Comparison of ENCODE assay signal across 24 mouse cellular contexts in the genomic region with DNA sequence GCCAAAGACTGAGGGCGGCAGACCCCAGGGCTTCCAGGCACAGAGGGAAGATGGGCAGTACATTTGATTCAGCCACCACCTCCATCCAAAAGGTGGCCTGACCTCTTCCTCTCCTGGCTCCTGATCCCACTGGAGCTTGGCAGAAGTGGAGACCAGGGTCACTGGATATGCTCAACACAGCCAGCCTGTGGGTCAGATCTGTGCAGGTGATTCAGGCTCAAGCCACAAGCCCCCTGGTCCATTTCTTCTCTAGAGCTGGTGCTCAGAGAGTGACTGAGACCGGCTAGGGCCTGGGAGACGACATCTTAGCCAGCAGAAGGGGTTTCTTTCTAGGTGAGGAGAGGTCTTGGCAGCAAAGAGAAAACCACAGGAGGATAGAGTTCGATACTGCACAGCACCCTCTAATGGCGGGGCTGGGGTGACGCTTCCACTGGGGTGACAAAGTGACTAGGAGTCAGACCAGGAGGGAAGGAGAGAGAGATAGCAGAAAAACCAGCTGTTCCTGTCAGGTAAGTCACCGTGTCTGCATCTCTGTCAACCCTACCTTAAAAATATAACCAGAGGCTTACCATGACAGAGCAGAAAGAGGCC. TPM values are rescaled to one million over a fixed set of nuclear protein-coding genes. Genes with fewer than 3 reads are reported as not detected.
DNase-seq lines count a peak whose midpoint lies in the region; ATAC-seq and TF ChIP-seq lines count a peak whose summit lies in the region.
"Had no signal": no experiment of that assay in that cellular context is flagged by ENCODE, and none has a peak within 500 bp of the region (broad histone marks: within the 10 kb centered on the region; RNA-seq: fewer than 3 reads in every experiment).

No protein-coding gene starts in this region.

- H3K27me3 ChIP-seq in kidney, postnatal 0 days (ENCODE audit: insufficient read depth, low read length) = no peaks in the 10 kb centered on the region
- no peaks in the 10 kb centered on the region for H3K27me3 ChIP-seq in thymus, adult 2 months (ENCODE audit: control insufficient read depth, insufficient read depth, low read length)
- no peaks in the 10 kb centered on the region for H3K27me3 ChIP-seq in hindbrain, embryonic 11.5 days (ENCODE audit: control insufficient read depth, insufficient read depth, low read length)
- H3K27me3 ChIP-seq: embryonic facial prominence, embryonic 15.5 days; heart, embryonic 12.5 days; limb, embryonic 13.5 days; stomach, embryonic 15.5 days had no signal

- H3K4me3 ChIP-seq in kidney, postnatal 0 days (replicated peaks; ENCODE audit: low read depth, low read length) = no peak overlapping the region
- no peak overlapping the region for H3K4me3 ChIP-seq in thymus, adult 2 months (ENCODE audit: control insufficient read depth, insufficient read depth, low read length)
- H3K4me3 ChIP-seq in bone marrow, adult 2 months (replicated peaks; ENCODE audit: control insufficient read depth, low read depth, low read length) = no peak overlapping the region
- no peak overlapping the region for H3K4me3 ChIP-seq in hindbrain, embryonic 11.5 days (ENCODE audit: low read depth, low read length)
- H3K4me3 ChIP-seq: embryonic facial prominence, embryonic 15.5 days; heart, embryonic 12.5 days; limb, embryonic 13.5 days; myocyte; stomach, embryonic 15.5 days had no signal

- 0 out of 2 replicates have a peak, but pooled peaks have one; percentile 10 for TF ChIP-seq CTCF in kidney, postnatal 0 days (IDR thresholded peaks at IDR 0.05; ENCODE audit: low read depth)
- TF ChIP-seq CTCF in thymus, adult 2 months (IDR thresholded peaks at IDR 0.05; ENCODE audit: borderline replicate concordance, control insufficient read depth, extremely low read depth, insufficient read depth, low read length, poor library complexity) = peak; percentile 21; the same call in 1 of the 2 replicates
- peak; percentile 34; the same call in 1 of the 2 replicates for TF ChIP-seq CTCF in bone marrow, adult 2 months (IDR thresholded peaks at IDR 0.05; ENCODE audit: control insufficient read depth, insufficient read depth, low read length)

- DNase-seq in kidney, postnatal 0 days (ENCODE audit: low spot score) = no peak
- DNase-seq in kidney, postnatal 25 days = no peak
- peak; percentile 19 for DNase-seq in thymus, adult 2 months
- no peak for DNase-seq in thymus, adult 18-20 months
- peak; percentile 50 for DNase-seq in naive thymus-derived CD4-positive, alpha-beta T cell, adult 2 months (ENCODE audit: low read depth)
- no peak for DNase-seq in hindbrain, embryonic 11.5 days (ENCODE audit: low spot score)
- DNase-seq in gastrocnemius, postnatal 25 days = no peak
- DNase-seq: adrenal gland, postnatal 25 days; cerebellum, adult 9-10 months; embryo, embryonic 11 days; gastrocnemius, postnatal 10 days; heart, postnatal 36 days; lung, embryonic 14.5 days; midbrain, embryonic 14.5 days; retina, postnatal 1 day had no signal

- no peaks in the 10 kb centered on the region for H3K36me3 ChIP-seq in kidney, postnatal 0 days (ENCODE audit: insufficient read depth, low read length)
- H3K36me3 ChIP-seq in thymus, adult 2 months (ENCODE audit: control insufficient read depth, insufficient read depth, low read length) = no peaks in the 10 kb centered on the region
- H3K36me3 ChIP-seq in hindbrain, embryonic 11.5 days (ENCODE audit: control insufficient read depth, insufficient read depth, low read length) = no peaks in the 10 kb centered on the region
- H3K36me3 ChIP-seq: embryonic facial prominence, embryonic 15.5 days; heart, embryonic 12.5 days; limb, embryonic 13.5 days; stomach, embryonic 15.5 days had no signal

- no peaks in the 10 kb centered on the region for H3K4me1 ChIP-seq in kidney, postnatal 0 days (replicated peaks; ENCODE audit: insufficient read depth, low read length)
- H3K4me1 ChIP-seq in thymus, adult 2 months (replicated peaks; ENCODE audit: control insufficient read depth, insufficient read depth, low read length) = no peaks in the 10 kb centered on the region
- H3K4me1 ChIP-seq in bone marrow, adult 2 months (ENCODE audit: control insufficient read depth, insufficient read depth, low read length) = no peaks in the 10 kb centered on the region
- H3K4me1 ChIP-seq in hindbrain, embryonic 11.5 days (replicated peaks; ENCODE audit: control insufficient read depth, insufficient read depth, low read length) = no peaks in the 10 kb centered on the region
- H3K4me1 ChIP-seq: embryonic facial prominence, embryonic 15.5 days; limb, embryonic 13.5 days; stomach, embryonic 15.5 days had no signal

- H3K9ac ChIP-seq in kidney, postnatal 0 days (ENCODE audit: low read depth, low read length) = no peak overlapping the region
- H3K9ac ChIP-seq in hindbrain, embryonic 11.5 days (ENCODE audit: low read depth, low read length) = no peak overlapping the region
- H3K9ac ChIP-seq: embryonic facial prominence, embryonic 15.5 days; heart, embryonic 12.5 days; limb, embryonic 13.5 days; lung, embryonic 14.5 days; stomach, embryonic 15.5 days had no signal

- H3K9me3 ChIP-seq in kidney, postnatal 0 days (replicated peaks; ENCODE audit: low read length) = no peaks in the 10 kb centered on the region
- H3K9me3 ChIP-seq in hindbrain, embryonic 11.5 days (ENCODE audit: control insufficient read depth, low read length) = no peaks in the 10 kb centered on the region
- H3K9me3 ChIP-seq: embryonic facial prominence, embryonic 15.5 days; heart, embryonic 12.5 days; limb, embryonic 13.5 days; stomach, embryonic 15.5 days had no signal

- no peak for TF ChIP-seq POLR2A in thymus, adult 2 months (IDR thresholded peaks at IDR 0.05; ENCODE audit: control insufficient read depth, extremely low read depth, insufficient read depth, low read length, poor library complexity)
- no peak for TF ChIP-seq POLR2A in bone marrow, adult 2 months (IDR thresholded peaks at IDR 0.05; ENCODE audit: borderline replicate concordance, control insufficient read depth, low read depth, low read length)

- WGBS in kidney, postnatal 0 days = 88% methylated on average over 7 of the region's 7 CpGs
- WGBS in thymus, adult 2 months = 77% methylated on average over 7 of the region's 7 CpGs
- WGBS in bone marrow, adult 2 months = 63% methylated on average over 7 of the region's 7 CpGs
- WGBS in hindbrain, embryonic 11.5 days = 85% methylated on average over 7 of the region's 7 CpGs

- no peak overlapping the region for H3K4me2 ChIP-seq in kidney, postnatal 0 days (ENCODE audit: low read length)
- H3K4me2 ChIP-seq in hindbrain, embryonic 11.5 days (replicated peaks; ENCODE audit: low read depth, low read length) = no peak overlapping the region
- H3K4me2 ChIP-seq: embryonic facial prominence, embryonic 15.5 days; heart, embryonic 12.5 days; limb, embryonic 13.5 days; lung, embryonic 14.5 days; stomach, embryonic 15.5 days had no signal

- no peak overlapping the region for H3K27ac ChIP-seq in kidney, postnatal 0 days
- H3K27ac ChIP-seq in thymus, adult 2 months (ENCODE audit: control insufficient read depth, insufficient read depth, low read length) = no peak overlapping the region
- no peak overlapping the region for H3K27ac ChIP-seq in bone marrow, adult 2 months (ENCODE audit: control insufficient read depth, insufficient read depth, low read depth, low read length, poor library complexity)
- no peak overlapping the region for H3K27ac ChIP-seq in hindbrain, embryonic 11.5 days (ENCODE audit: low read depth, low read length)
- H3K27ac ChIP-seq: embryonic facial prominence, embryonic 15.5 days; hindbrain, postnatal 0 days; limb, embryonic 13.5 days; stomach, embryonic 15.5 days had no signal

- no peak for ATAC-seq in kidney, postnatal 0 days (replicated peaks; ENCODE audit: low FRiP score, low read depth)
- ATAC-seq in hindbrain, embryonic 11.5 days (ENCODE audit: low FRiP score) = no peak
- ATAC-seq: activated CD4-positive, CD25-positive, alpha-beta regulatory T cell, adult 4 months; hindbrain, postnatal 0 days; Patski had no signal

RNA-seq across cellular contexts. Expression of gene Epas1, which starts 10.1 kb away (rescaled TPM):
- polyA plus RNA-seq in kidney, postnatal 0 days (2015; fragmentation: Nextera tagmentation; extraction: Ambion mirVana) = 12.8 and 14.3 TPM in 2 replicates
- polyA plus RNA-seq in thymus, adult 2 months (2012; rRNA removed) = 16.6 and 18.9 TPM in 2 replicates
- 12.7 and 28.0 TPM in 2 replicates for polyA plus RNA-seq in bone marrow, adult 2 months (2011; ENCODE audit: insufficient read depth, insufficient read length, low replicate concordance, missing spikeins)
- 6.4 and 8.4 TPM in 2 replicates for polyA plus RNA-seq in hindbrain, embryonic 11.5 days (2014; fragmentation: Nextera tagmentation; extraction: Ambion mirVana)
- total RNA-seq in gastrocnemius, postnatal 25 days (2021) = 100 to 1,000 TPM in 1 of 2 experiments, 10 to 100 TPM in 1; 91.3 to 110 TPM

Comparison
In these comparisons a context has a peak if more than half of its experiments do, and no peak if none do; other contexts are left out.
1. DNase-seq: peak in thymus, adult 2 months (single experiment) and naive thymus-derived CD4-positive, alpha-beta T cell, adult 2 months (single experiment); none in kidney, postnatal 0 days (single experiment), kidney, postnatal 25 days (0 of 2), thymus, adult 18-20 months (0 of 2), hindbrain, embryonic 11.5 days (single experiment) and gastrocnemius, postnatal 25 days (single experiment).
2. Peak in every context shown above with its lines, with median percentiles within 50 percentile points of each other: CTCF ChIP-seq.